Mouse (Mus musculus) heart, adult 11 months (tissue): ENCODE measurements around the gene Cenpa.

ENCODE experiments used
- DNase-seq: peaks from one replicate; pipeline ENCODE4 v3.0.0; 2022

The Cenpa gene

GRCm38 (mm10) chr5:30682967-30683600 lies 16.5 kb downstream of the Cenpa start:
- DNase-seq = peak; percentile 71

DNA sequence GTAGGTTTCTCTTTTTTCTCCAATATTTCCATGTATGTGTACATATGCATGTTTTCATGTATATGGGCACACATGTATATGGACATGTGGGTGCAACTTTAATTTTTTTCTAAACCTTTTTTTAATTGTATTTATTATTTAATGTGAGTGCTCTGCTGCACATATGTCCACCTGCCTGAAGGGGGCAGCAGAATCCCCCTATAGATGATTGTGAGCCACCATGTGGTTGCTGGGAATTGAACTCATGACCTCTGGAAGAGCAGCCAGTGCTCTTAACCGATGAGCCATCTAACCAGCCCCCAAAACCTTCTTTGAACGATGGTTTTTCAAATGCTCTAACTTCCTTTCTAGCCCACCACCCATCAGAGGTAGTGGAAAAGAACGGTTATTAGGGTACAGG lies 17.4 kb downstream of the Cenpa start:
- DNase-seq = peak; percentile 55

DNA sequence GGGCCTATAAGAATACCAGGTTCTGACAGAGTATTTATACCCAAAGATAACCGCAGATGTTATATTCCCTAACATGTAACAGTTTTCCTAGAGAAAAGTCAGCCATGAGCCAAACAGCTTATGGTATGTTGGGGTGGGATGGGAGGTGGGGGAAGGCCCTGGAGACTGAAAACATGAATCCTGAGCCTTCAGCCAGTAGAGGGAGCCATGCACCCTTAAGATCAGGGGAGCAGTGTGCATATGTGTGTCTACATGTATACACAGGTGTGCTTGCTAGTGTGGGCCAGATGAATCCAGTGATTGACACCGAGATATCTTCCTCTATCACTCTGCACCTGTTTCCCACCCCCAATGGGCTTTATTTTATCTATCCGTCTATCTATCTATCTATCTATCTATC lies 20.2 kb downstream of the Cenpa start:
- no peak for DNase-seq

DNA sequence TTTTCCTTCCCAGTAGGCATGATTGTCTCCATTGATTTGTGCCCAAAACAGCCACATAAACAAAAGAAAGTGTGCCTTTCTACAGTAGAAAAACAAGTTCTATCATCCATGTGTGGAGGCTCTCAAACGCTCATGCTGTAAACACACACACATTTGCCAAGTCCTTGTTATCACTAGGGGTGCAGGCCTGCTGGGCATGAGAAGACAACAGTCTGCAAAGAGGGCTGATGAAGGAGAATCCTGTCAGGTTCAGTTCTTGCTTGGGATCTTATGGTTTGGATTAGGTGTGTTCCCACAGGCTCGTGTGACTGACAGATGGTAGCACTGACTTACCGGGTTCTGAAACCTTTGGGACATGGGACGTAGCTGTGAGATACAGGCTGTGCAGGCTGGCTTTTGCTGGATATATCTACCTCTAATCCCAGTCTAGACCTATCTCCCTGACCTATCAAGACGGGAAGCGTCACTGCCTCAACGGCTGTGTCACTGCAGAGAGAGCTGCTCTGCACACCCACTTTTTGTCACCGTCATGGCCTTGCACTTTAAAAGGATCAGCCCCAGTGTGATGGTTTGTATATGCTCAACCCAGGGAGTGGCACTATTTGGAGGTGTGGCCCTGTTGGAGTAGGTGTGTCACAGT lies 33.9 kb downstream of the Cenpa start:
- peak; percentile 30 for DNase-seq

- DNase-seq = peak; percentile 55
Measured at GRCm38 (mm10) chr5:30701373-30701772, 34.8 kb downstream of the Cenpa start.

DNA sequence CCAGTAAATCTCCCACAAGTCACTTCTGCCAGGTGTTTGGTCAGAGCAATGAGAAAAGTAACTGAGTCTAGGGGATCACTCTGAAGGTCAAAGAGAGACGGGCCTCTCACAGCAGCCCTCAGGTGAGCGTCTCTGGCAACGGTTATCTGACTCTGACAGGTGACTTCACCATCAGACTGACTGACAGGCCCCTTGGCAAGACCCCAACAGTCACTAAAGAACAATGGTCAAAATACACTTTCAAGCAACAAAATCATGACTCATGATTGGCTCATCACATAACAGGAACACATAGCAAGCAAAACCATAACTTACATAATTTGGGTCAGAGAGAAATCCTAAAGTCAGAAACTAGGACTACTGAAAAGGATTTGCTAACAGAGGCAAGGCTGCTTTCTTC lies 35.3 kb downstream of the Cenpa start:
- peak; percentile 77 for DNase-seq

DNA sequence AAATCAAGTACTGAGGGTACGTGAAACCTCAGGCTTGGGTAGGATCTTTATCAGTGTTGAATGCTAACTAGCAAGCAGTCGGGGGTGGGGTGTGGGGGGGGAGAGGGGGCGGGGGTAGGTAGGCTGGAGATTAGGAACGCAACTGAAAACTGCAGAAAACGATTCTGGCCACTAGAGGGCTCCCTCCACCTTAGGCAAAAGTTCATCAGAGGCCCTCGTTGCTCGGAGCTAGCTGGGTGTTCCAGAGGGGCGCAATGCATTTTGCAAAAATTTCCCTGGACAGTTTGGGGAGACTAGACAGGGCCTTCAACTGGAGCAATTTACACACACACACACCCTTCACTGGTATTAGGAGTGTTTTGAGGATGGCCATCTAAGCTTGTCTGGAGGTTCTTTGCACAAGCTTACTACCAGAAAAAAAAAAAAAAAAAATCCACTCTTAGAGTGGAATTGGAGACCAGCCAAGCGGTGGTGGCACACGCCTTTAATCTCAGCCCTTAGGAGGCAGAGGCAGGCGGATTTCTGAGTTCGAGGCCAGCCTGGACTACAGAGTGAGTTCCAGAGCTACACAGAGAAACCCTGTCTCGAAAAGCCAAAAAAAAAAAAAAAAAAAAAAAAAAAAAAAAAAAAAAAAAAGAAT lies 43.3 kb downstream of the Cenpa start:
- peak; percentile 95 for DNase-seq

GRCm38 (mm10) chr5:30710486-30710885 lies 43.9 kb downstream of the Cenpa start:
- DNase-seq = peak; percentile 85

DNA sequence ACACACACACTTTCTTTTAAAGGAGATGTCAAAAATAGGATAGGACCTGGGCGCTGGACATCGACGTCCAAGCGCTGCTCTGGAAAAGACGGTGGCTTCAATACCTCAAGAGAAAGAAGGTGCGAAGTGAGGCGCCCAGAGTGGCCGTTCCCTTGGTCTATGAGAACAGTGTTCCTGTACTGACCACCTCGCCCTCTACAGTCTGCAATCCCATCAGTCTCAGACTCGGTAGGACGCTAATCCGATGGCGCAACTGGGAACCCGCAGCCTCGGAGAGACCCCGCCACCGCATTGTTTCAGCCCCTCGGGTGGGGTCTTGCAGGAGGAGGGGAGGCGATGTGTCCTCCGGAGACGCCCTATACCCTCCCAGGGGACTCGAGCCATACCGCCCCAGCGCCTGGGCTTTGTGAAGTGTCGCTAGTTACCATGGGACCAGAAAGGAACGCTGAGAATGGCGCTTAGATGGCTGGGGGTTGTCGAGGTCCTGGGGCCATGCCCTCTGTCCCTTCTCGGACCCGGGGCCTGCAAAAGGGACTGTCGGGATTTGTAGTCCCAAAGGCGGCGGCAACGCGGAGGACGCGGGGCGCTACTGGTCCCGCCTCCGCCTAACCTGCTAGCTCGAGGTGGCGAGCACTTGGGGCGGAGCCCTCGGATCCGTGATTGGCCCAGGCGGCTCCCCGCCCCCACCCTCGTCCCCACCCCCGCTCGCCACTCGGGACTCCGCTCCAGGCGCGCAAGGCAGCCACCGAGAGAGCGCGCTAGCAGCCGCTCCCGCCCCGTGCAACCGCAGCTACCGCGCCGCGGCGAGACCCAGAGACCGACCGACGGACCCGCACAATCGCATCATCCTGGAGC lies 44.8 kb downstream of the Cenpa start, which contains the start of gene Dpysl5:
TSS of gene Dpysl5 (plus strand) at position 418 of the 855 bp plus-strand sequence.
- DNase-seq = peak; percentile 97

DNA sequence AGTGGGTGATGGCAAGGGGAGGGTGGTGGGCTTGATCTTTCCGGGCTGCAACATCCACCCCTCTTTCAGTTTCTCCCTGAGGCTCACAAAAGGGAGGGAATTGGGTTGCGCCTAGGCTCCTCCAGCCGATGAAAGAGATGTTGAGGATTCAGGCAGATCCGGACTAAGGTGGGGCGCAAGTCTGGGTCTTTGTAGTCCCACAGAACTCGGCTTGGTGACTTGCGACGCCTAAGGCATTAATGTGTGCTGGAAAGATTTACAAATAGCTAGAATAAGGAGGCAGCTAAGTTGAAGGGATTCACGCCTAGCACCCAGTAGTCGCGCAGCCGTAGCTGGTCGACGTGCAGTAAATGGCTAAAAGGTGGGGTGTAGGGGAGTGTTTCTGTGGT lies 45.4 kb downstream of the Cenpa start:
- no peak for DNase-seq

DNA sequence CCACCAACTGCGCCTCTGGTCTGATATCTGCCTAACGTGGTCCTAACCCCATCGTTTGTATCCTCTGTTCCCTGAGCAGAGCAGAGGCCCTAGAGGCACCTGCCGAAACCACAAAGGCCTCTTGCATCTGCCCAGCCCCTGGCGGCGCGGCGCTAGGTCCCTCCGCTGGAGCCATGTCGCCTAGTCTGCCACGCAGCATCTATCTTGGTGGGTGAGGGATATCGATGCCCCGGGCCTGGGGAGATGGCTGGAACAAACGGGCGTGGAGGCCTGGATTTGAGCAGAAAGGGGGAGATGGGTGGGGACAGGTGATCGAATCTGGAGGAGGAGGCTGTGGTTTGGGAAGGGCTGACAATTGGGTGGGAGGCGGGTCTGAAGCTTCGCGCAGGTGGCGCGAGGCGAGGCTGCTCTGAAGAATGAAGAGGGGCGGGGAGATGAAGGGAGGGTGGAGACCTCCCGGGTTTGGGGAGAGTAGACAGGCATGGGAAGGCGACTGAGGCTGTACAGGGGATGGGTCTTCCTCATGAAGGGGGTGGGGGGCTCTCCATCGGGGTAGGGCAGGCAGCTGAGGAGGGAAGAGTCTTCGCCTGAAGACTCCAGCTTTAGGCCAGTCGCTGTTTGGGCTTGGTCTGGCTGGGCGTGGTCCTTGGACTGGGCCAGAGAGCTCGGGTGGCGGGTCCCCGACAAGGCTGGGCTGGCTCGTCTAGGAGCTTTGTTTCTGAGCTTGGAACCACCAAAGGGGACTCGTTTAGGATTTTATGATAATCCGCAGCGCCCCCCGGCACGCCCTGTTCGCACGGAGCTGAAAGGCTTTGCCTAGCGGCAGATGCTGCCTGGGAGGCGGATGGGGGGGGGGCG lies 46.1 kb downstream of the Cenpa start:
- DNase-seq = peak; percentile 90

DNA sequence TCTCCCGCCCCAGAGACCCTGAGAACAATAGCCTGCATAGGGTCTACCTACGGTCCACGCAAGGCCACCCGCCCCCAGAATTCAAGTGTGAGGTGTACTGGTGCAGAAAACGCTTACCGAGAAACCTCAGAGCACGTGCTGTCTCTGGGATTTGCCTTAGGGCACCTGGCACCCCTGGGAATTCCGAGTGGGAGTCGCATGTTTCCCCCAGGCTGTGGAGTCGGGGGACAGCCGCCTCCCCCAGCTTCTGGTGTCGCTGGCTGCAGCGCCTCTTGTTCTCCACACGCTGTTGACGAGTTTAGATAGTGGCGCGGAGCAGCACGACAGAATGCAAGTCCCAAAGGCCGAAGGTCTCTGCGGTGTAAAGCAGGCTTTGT lies 46.7 kb downstream of the Cenpa start:
- peak; percentile 80 for DNase-seq

DNA sequence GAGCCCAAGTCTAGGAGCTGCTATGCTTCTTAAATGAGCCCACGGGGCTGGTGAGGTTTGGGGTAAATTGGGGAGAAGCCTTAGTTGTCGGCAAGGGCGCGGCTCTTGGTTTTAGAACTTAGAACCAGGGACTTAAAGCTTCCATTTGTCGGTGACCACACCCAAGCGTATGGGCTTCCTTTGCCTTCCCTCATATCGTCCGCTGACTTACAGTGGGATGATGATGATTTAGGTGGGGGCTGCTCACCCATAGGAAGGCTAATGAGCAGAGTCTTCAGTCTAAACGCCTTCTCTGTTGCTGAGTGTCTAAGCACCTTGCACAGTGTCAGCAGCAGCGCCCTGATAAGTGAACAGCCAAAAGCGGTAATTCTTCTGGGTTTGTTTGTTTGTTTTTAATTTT lies 47.1 kb downstream of the Cenpa start:
- no peak for DNase-seq

DNA sequence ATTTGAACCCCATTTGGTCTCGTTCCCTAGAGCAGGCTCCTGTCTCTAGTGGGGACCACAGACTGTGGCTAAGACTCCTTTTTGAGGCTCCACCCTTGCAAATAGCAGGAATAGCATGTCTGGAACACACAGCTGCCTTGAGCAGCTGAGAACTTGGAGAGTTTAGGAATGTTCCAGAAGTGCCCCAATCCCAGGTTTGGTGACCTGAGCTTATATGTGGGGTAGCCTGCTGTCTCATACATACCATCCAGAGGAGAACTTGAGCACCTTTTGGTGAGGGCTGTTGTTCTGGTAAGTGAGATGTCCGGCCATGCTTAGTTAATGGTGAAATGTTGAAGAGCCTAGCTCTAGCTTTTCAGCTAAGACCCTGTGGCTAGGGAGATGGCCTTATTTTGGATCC lies 49.7 kb downstream of the Cenpa start:
- DNase-seq = peak; percentile 65

- DNase-seq = peak; percentile 67
Measured at GRCm38 (mm10) chr5:30717506-30717905, 50.9 kb downstream of the Cenpa start.

DNA sequence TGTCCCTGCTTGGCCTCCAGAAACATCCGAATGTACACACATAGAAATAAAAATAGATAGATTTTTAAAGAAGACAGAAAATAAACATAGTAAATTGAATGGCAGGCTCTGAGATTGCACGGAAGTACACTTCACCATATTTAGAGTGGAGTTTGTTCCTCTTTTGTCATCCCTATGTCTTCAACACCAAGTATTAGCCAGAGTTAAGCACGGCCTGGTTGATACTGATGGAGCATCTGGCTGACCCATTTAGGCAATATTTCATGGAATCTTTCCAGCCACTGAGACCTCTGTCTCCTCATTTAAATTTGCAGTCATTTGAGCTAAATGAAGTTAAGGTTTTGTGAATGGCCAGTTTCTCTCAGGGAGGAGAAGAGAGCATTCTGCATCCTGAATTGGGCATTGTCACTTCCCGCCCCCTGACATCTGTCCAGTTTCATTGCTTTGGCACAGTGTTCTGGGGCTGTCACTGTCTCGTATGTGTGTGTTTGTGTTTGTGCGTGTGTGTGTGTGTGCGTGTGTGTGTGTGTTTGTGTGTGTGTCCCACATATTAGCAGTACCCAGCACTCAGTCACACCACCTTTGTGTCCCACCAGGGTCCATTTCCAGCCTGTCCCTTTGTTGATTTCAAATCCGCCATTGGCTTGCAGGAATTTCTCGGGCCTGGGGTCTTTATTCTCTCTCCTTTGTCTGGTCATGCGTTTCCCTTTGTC lies 51.6 kb downstream of the Cenpa start:
- DNase-seq = peak; percentile 52

GRCm38 (mm10) chr5:30721935-30722334 lies 55.4 kb downstream of the Cenpa start:
- no peak for DNase-seq
